Mouse (Mus musculus) T-helper 2 cell (primary cell): ENCODE measurements around the gene Stat5b.

ENCODE experiments used
- in situ Hi-C: fragments of 300-600 bp; cut with MboI, MseI; formaldehyde crosslinking; loops from one replicate; pipeline ENCODE4 v1.15.1; 2025; ENCODE audit warnings: high pct_unique_total_duplicates

Stat5b gene

DNA sequence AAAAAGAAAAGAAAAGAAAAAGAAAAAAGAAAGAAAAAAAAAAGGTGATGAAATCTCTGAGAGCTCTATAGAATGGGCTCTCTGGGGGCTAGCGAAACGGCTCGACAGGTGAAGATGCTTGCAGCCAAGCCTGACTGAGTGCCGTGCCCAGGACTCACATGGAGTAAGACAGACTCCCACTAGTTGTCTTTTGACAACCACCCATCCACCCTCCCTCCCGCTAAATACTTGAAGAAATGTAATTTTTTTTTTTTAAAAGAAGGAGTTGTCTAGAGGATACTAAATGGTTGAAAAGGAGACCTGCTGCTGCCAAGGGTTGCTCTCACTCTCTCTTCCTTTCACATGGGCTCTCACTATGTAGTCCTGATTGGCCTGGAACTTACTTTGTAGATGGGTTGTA is 111.8 kb downstream of the Stat5b start:
- in situ Hi-C loops: no loop called here

DNA sequence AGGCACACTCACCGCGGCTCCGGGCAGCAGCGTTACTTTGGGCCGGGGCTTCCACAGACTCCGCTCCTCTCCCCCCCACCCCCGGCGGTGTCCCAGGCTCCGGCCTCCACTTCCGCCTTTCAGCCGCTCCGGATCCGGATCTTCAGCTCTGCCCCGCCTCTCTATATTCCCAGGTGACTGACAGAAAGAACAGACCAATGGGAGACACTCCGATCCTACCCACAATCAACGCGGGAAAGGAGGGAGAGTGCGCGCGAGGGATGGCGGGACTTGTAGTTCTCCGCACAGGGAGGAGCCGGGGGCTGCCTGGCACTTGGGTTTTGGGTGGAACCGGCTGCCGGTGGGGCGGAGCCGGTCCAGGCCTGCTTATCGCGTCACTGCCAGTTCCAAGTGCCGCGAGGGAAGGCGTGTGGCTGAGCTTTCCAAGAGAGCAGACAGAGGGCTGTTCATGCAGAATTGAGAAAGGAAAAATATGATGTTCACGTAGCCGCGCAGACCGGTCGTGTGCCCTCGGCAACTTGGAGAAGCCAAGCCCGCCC is 112.4 kb downstream of the Stat5b start, which contains the start of gene Rab5c:
Gene Rab5c (minus strand): TSS at position 150 of the 539 bp plus-strand sequence.
- in situ Hi-C loops: no loop called here

DNA sequence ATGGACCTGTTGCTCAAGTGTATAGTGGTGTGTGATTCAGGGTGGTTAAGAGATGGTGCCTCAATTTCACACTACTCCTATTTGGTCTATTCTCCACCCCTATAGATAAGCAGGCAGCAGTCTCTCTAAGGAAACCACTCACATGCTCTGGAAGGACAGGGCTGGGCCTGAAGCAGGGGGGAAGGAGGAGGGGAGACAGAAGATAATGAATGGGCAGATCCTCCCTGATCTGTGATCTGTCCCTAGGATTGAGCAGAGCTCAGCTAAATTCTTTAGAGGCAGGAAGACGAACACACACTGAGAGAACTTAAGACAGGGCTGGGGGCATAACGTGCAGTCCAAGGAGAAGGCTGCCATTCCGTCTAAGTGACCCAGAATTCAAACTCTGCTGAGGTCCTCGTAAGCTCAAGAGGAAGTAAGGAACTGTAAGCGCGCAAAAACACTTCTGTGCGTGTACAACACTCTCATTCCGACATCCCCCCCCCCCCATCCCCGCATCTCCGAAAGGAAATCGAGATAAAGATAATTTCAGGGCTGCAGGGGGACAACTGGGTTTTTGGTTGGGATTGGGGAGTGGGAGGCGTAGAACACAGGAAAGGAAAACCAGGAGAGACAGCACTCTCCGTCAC is 113.3 kb downstream of the Stat5b start:
- in situ Hi-C loops: no loop called here

DNA sequence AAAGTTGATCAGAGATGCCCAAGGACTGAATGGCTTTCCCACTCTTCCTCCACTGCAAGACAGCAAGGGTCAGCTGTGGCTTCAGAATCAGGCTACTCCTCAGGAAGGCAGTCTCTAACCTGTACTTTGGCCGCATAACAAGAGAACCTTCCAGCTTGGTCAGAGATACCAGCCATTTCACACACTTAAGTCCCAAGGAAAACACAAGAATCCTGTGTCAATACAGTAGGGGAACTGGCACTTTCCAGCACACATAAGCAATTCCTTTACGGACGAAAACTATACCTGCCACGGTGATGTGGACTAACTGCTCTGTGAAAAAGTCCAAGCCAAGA is 113.8 kb downstream of the Stat5b start:
- in situ Hi-C loops: no loop called here

DNA sequence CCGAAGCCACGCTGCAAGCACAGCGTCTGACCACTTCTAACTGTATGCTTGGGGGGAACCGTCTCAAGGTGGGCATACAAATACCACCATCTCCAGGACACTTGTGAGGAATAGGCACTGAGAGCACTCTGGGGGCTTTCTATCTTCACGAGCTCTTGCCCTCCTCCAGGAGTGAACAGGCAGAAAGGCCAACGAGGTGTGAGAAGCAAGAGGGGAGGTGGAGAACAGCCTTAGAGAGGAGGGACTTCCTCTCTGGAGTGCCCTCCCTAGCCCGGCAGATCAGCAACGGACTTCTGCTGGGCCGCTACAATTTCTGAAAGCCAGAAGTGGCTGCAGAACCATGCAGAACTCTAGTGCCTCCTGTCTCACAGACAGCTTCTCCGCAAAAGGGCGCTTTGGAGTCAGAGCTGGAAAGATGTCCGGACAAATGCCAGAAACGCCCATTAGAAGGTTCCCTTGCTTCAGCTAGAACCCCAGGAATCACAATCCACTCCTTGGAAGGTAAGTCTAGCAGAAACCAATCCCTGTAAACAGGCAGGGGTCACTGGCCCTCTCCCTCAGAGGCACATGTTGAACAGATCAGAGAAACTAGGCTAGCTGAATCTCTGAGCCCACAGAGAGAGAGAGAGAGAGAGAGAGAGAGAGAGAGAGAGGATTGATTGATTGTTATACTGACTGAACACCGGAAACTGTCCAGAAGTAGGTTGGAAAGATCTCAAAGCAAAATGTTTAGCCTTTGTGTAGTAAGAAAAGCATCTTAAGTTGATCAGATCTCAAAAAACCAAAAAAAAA is 114.4 kb downstream of the Stat5b start:
- in situ Hi-C loops: no loop called here

DNA sequence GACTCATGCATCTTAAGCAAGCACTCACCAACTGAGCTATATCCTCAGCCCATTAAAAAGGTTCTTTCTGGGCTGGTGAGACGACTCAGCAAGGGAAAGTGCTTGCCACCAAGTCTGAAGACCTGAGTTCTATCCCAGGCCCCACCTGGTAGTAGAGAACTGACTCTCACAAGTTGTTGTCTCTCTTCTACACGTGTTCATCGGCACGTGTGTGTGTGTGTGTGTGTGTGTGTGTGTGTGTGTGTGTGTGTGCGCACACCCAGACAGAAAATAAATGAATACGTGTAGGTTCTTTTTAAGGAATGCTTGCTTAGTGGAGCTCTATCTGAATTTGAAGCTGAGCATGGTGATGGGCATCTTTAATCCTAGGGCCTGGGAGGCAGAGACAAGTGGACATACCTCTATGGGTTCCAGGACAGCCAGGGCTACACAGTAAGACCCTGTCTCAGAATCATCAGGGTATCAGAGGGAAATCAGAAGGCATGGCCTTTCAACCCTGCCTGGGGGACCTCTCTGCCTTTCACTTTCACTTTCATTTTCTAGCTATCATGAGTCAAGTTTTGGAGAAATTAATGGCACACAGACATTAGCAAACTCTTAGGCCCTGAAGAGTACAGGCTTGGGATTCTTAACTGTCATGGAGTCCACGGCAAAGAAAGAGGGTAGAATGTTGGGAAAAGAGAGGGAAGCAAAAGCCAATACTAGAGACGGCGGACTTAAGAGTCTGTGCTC is 115.2 kb downstream of the Stat5b start:
- in situ Hi-C loops: no loop called here
